Mouse (Mus musculus): ENCODE results near the gene 4930563M21Rik.

DNA sequence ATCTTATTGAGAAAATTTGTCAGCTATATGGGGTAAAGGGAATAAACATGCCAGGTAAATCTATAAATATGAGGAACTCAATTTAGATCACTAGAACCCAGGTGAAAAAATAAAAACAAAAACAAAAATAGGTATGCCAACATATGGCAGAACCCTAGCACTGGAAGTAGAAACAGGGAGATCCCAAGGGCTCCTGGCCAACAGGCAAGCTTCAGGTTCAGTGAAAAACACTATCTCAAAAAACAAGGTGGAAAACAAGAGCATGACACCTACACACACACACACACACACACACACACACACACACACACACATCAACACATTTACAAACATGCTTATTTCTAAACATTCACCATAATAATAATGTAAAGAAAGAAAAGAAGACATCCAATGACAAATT is 93.6 kb downstream of the 4930563M21Rik start:
- TF ChIP-seq CTCF (IDR thresholded peaks at IDR 0.05) (no peak), POLR2A (IDR thresholded peaks at IDR 0.05; ENCODE audit: insufficient read depth, low read depth, low read length) (no peak)
